Mouse (Mus musculus) brown adipose tissue, adult 24 weeks (tissue): Measurements from ENCODE around the gene Gm44805. TPM values are rescaled to one million over a fixed set of nuclear protein-coding genes. Genes with fewer than 3 reads are reported as not detected.

ENCODE experiments used
- H3K27ac ChIP-seq: fragments of 200-500 bp; replicated peaks from 2 replicates; pipeline ENCODE4 v1.5.1; 2012; ENCODE audit warnings: low read depth, mild to moderate bottlenecking, low read length
- H3K4me1 ChIP-seq: fragments of 200-500 bp; 2 replicates; pipeline ENCODE4 v1.6.1; 2012; ENCODE audit warnings: low read length, mixed read lengths; ENCODE audit not compliant: control insufficient read depth, insufficient read depth, insufficient read length
- H3K4me3 ChIP-seq: fragments of 200-500 bp; 2 replicates; pipeline ENCODE4 v1.5.1; 2012; ENCODE audit warnings: low read depth, mild to moderate bottlenecking, low read length, moderate library complexity; ENCODE audit not compliant: insufficient read depth
- polyA plus RNA-seq: library from polyadenylated mRNA; stranded (reverse); fragments of >200 nt; gene quantifications from 2 replicates; pipeline ENCODE4 v1.2.4, GENCODE M21; 2012; ENCODE audit not compliant: missing spikeins, insufficient read depth, insufficient read length

Gene Gm44805
- polyA plus RNA-seq, 1 experiment: not detected

DNA sequence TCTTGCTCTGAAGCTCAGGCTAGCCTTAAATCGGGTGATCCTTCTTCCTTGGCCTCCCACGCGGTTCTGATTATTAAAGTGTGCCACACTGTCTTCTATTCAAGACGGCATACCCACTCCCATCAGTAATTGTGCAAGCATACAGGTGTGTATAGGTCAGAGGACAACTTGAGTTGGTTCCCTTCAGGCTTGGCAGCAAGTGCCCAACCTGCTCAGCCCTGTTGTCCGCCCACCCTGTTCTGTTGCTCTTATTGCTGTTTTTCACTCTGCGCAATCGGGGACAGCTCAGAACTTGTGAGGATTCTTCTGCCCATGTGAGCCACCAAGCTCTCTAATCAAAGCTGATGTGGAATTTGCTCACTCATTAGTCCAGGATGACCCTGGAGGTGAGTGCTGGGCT is 24.0 kb upstream of the Gm44805 start:
- no peak overlapping the region for H3K27ac ChIP-seq
- H3K4me3 ChIP-seq: no peak overlapping the region
- H3K4me1 ChIP-seq: peaks cover 14% of the 10 kb centered on the region

DNA sequence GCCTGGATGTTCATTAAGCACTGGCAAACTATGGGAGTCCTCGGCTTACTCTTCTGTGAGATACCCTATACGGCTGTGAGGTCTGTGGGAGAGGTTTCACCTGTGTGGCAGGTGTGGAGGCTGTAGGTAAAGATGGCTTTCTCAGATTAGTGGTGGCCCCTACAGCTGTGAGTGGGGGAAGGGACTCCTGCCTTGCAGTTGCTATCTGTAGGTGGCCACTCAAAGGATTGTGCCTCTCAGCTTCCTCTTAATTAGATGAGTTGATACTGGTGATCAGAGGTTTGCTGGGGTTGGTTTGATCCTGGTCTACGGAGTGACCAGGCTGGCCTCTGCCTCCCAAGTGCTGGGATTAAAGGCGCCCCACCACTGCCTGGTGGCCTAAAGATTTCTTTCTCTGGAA is 23.3 kb upstream of the Gm44805 start:
- H3K27ac ChIP-seq: no peak overlapping the region
- no peak overlapping the region for H3K4me3 ChIP-seq
- peaks cover 22% of the 10 kb centered on the region for H3K4me1 ChIP-seq

DNA sequence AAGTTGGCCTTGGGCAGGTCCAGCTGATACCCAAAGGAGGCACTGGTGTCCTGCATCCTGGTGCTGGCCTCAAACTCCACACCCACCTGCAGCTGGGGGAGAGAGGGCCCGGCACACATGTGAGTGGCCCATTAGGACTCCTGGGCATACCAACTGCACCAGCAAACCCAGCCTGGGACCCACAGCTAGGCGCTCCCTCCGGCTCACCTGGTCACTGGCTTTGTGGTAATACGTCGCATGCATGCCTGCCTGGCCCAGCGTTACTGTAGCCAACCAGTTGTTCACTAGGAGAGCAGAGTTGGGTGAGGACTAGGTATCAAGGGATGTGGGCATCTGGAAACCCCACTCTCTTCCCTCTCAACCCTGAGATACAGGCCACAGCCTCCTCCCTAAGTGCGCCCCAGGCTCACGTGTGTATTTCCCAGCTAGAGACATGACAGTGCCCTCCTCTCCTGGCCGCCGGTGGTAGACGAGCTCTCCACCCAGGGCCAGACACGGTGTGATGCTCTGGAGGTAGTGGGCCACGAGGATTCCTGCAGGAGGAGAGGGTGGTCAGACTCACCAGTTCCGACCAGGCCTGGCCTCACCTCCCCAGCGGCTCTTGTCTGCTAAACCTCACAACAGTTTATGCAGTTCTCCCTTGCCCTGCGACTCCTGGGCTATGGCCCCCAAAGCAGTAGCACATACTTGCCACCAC is 21.8 kb upstream of the Gm44805 start:
- H3K4me1 ChIP-seq: peaks cover 25% of the 10 kb centered on the region
- peak overlapping the region; percentile 77 for H3K27ac ChIP-seq
- no peak overlapping the region for H3K4me3 ChIP-seq

DNA sequence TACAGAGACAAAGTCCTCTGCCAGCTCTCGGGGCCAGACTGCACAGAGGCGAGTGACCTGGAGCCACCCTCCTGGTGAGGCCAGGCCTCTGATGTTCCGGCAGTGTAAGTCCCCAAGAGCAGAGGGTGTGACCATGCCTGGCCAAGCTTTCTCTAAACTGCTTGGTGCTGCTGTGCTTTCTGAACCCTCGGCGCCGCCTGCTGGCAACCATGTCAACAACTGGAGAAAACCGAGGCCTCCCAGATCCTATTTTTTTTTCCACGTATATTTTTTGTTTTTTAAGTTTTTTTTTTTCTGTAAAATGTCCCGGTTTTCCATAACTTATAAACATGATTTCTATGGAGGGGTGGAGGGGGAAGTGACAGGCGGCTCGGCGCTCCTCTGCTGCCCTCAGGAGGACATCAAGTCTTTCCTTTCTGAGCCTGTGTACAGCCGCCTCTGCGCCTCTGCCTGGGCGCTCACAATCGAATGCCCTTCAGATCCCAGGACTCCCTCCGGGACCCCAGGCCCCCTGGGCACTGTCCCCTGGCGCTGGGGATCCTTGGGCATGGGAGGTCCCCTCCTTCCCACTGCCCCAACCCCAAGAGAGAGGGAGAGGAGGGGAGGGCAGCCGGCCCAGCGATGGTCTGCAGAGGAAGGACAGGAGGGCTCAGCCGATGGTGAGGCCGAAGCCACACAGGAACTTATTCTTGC is 20.0 kb upstream of the Gm44805 start:
- Histone ChIP-seq H3K4me1 (peaks cover 25% of the 10 kb centered on the region), H3K27ac (peak overlapping the region; percentile 77), H3K4me3 (peak overlapping the region; percentile 6; the same call in 1 of the 2 replicates)

DNA sequence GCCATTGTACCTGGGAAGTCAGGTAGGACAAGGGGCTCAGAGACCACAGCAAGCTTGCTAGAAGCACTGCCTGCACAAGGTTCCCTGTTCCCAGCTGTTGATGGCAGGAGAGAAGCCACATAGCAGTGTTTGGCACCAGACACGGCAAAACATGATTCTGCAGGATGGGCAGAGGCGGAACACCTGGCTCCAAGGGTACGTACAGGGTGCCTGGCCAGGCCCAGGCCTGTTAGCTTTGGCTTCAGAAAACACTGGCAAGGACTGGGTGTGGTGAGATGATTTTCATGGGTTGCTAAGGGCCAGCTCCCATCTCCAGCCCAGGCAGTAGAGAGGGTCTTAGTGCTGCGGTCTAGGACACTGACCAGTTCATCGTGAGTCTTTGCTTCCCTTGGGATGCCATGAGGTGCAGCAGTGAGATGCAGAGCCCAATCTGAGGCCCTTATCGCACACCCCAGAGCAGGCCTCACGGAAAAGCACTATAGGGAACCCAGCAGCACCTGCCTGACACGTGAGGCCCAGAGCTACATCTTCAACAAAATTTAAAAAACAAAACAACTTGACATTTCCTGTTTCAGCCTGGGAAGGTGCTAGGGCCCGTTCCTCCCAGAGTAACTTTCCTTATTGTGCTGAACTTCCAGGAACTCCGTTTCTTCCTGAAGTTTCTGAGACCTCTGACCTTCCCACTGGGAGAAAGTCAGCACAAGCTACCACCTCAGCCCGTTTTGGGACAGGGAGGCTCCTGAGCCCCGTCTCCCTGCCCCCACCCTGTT is 19.3 kb upstream of the Gm44805 start:
- Histone ChIP-seq H3K27ac (peak overlapping the region; percentile 77), H3K4me3 (no peak overlapping the region), H3K4me1 (peaks cover 25% of the 10 kb centered on the region)

DNA sequence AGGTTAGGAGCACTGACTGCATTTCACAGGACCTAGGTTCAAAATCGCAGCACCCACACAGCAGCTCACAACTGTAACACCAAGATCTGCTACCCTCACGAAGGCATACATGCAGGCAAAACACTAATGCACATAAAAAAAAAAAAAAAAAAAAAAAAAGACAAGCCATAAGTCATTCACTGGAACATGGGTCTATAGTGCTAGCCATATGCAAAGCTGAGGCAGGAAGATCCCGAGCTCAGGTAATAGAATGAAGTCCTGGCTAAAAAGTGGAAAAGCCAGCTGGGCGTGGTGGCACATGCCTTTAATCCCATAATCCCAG is 18.6 kb upstream of the Gm44805 start:
- Histone ChIP-seq H3K4me3 (no peak overlapping the region), H3K27ac (peak overlapping the region; percentile 90), H3K4me1 (peaks cover 31% of the 10 kb centered on the region)

DNA sequence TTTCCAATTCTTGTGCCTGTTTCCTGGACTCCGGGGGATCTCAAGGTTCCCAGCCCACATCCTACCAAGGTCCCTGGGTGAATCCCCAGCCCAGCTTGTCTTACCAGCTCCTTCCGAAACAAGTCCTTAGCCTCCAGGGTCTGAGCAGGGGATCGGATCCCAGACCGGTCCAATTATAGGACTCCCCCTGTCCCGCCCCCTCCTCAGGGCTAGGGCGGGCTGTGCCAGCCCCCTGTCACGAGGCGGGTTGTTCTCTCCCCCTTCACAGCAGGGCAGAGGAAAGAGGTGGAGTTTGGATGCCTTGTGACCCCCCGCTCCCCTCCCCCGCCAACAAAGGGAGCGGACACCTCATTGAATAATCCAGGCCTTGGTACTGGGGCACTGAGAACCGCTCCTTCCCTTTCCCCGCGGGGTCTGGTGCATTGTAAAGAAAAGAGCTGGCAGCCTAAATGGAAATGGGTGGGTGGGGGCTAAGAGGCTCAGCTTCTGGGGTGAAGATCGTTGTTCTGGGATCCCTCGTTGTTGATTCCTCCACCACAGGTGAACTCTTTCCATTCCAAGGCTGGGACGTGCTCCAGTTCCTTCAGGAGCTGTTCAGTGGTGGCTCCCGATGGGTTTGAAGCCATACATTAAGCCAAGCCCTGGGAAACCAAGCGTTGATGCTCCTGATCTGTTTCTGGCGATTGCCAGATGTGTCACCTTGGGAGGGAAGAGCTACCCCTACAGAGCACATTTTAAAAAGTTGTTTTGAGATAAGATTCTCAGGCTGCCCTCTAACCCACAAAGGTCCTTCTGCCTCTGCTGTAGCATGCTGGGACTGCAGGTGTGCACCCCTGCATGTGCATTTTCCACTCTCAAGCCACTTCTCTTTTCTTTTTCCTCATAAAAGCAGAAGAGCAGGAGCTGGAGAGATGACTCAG is 17.9 kb upstream of the Gm44805 start, which contains the start of gene Apoe:
Gene Apoe (minus strand): TSS at position 282 of the 920 bp plus-strand sequence.
- peak within 1 kb of the TSS; percentile 64 for H3K4me3 ChIP-seq
- H3K4me1 ChIP-seq: peaks cover 33% of the 10 kb centered on the region
- peak within 1 kb of the TSS; percentile 90 for H3K27ac ChIP-seq

DNA sequence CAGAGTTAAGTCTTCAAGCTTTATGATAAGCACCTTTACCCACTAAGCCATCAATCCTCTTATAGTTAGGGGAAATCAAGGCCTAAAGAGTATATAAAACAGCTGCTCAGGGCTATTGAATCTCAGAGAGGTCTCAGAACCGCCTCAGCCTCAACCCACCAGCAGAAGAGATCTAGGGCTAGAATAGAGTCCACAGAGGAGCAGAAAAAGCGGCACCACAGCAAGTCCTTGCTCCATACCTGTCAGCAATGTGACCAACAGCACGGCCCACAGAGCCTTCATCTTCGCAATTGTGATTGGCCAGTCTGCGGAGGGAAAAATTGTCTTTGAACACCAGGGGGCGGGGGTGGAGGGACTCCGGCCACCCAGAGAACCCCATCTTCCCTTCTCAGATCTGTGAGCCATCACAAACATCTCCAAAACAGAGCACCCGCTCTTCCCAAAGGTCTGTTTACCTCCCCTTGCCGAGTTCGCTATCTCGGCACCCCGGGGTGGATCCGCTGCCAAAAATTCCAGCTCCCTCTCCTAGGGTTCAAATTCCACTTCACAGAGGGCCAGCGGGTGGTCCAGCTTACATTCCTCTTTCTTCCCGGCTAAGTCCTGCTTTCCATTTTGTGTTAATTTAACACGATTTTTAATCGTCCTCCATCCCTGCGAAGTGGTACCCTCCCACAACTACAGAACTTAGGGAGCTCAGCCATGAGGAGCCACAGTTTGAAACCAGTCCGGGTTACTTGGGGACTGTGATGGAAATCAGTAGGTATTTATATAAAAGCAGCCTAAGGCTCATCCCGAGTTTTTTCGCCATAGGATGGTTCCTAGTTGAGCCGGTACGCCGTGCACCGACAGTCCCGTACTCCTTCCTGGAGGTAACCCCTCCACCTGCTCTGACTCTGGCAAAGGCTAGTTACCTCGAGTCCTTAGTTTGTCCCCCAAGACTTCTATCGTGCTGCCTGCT is 17.0 kb upstream of the Gm44805 start:
- Histone ChIP-seq H3K27ac (peak overlapping the region; percentile 90), H3K4me1 (peaks cover 37% of the 10 kb centered on the region), H3K4me3 (peak overlapping the region; percentile 64)

DNA sequence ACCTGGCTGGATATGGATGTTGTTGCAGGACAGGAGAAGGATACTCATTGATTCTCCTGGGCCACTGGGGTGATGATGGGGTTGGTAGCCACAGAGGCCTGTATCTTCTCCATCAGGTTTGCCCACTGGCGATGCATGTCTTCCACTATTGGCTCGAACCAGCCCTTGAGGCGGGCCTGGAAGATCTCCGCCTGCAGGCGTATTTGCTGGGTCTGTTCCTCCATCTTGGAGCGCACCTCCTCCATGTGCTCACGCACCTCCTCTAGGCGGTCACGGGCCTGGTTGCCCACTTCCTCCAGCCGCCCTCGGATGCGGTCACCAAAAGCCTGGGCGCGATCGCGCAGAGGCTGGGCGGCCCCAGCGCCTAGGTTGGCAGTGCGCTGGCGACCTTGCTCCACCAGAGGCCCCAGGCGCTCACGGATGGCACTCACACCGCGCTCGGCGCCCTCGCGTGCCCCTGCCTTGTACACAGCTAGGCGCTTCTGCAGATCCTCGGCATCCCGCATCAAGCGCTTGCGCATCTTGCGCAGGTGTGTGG is 15.2 kb upstream of the Gm44805 start:
- Histone ChIP-seq H3K4me1 (peaks cover 30% of the 10 kb centered on the region), H3K4me3 (no peak overlapping the region), H3K27ac (no peak overlapping the region)

DNA sequence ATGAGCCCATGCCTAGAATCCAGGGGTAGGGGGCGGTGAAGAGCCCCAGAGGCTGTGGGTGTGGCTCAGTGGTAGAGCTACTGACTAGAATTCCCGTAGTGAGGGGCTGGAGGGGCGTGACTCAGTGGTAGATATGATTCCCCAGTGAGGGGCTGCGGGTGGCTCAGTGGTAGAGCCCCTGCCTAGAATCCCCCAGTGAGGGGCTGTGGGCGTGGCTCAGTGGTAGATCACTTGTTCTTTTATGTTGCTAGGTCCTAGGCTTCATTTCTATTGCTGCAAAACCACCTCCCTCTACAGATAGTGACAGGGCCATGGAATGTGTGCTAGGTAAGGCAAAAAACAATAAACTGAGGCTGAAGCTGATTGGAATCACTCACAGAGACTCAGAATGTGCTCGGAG is 14.7 kb upstream of the Gm44805 start:
- 0 out of 2 replicates have a peak overlapping the region, but pooled peaks have one; percentile 1 for H3K27ac ChIP-seq
- H3K4me3 ChIP-seq: no peak overlapping the region
- peaks cover 29% of the 10 kb centered on the region for H3K4me1 ChIP-seq

DNA sequence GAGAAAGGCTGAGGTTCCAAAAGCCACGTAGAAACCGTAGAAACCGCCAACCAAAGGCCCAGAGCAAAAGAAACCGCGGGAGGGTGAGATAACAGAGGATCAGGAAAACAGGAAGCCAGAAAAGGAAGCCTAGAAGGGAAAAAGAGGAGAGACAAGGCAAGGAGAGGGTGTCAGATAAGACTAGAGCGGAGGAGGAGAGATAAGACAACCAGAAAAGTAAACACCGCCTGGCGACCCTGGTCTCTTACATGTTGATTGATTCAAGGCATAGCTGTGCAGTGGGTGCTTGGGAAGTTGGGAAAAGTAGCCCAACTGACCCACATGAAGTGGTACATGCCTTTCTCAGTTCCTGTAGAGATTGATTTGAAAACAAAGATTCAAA is 14.0 kb upstream of the Gm44805 start:
- peaks cover 25% of the 10 kb centered on the region for H3K4me1 ChIP-seq
- no peak overlapping the region for H3K4me3 ChIP-seq
- H3K27ac ChIP-seq: peak overlapping the region; percentile 87

DNA sequence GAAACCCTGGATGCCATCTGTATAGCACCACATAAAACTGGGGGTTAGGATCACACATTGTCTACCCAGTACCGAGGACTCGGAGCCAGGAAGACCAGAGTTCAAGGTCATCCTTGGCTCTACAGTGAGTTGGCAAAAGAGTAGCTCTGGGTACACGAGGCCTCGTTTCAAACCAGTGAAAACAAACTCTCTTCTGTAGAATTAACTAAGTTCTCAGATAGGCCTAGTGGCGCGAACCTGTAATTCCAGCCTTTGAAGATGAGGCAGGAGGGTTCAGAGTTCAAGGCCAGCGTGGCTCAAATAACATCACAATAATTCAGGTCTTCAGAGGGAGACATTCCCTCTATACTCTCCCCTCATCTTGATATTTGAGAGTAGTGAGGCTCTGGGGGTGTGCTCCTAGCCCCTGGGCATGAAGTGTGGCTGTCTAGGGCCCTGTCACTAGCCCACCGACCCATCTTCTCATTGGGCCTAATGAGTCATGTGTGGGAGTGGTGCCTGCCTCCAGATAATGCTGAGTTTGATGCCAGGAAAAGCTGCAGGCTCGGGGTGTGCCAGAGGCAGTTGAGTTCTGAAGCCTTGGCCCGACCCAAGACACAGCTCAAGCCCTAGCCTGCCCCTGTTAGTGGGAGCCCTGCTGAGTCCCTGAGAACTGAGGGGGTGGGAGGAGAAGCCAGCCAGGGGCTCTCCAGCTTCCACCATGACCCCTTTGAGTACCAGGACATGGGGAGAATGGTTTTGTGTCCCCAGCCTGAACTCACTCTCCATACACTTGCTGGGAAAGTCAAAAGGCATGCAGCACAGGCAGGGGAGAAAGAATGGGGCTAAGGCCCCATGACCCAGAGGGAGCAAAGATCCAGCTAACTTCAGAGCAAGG is 13.4 kb upstream of the Gm44805 start:
- peak overlapping the region; percentile 87 for H3K27ac ChIP-seq
- peaks cover 19% of the 10 kb centered on the region for H3K4me1 ChIP-seq
- H3K4me3 ChIP-seq: no peak overlapping the region

DNA sequence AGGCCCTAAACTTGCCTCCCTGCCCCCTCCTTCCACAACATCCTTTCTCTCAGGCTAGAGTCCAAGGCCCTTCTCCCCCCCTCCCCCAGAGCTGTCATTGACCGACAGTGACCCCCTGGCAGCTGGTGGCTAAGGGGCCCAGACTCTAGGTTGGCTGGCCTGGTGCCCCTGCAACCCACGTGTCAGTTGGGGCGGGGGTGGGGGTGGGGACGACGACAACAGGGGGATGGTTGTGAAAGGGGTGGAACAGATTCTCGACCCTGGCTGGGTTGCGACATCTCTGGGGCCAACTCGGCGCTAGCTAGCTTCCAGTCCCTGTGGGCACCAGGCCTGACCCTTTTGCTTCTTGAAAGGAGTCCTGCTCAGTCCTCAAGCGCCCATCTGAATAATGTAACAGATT is 12.2 kb upstream of the Gm44805 start:
- Histone ChIP-seq H3K4me1 (peaks cover 14% of the 10 kb centered on the region), H3K27ac (peak overlapping the region; percentile 87)

More for the DNA sequence above, 12.2 kb upstream of the Gm44805 start:
- no peak overlapping the region for H3K4me3 ChIP-seq
